Mouse (Mus musculus): ENCODE measurements around the gene Setd3.
A peak's percentile ranks its signal among the peaks of the same experiment; 100 is the strongest.
"Not testable (repeated sequence)": the region's sequence is repeated elsewhere in the genome, so short reads cannot be mapped to it uniquely, and the experiment has no call there.

Setd3 gene

GRCm38 (mm10) chr12:108143624-108144498 is 35.3 kb downstream of the Setd3 start:
- DNase-seq (ENCODE audit: low read depth, low spot score) = no peak

- DNase-seq (ENCODE audit: low read depth, low spot score) = no peak
These were observed 43.4 kb downstream of the Setd3 start for GRCm38 (mm10) chr12:108135610-108136208.

DNA sequence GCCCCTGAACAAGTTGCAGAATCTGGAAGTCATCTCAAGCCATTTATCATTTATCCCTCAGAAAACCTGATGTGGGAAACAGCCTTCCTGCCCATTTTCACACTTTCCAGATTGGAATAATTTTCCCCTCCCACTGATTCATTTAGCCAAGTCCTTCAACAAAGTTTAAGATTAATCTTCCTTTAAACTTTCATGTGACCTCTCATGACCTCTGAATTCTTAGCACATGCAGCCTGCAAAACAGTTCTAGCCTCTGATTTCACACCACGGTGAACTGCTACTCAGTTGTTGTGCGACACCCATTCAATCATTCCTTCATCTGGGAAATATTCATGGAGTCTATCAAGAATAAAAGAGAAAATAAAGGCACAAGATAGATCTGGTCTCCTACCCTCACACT is 45.9 kb downstream of the Setd3 start:
- no peak for DNase-seq (ENCODE audit: low read depth, low spot score)

- DNase-seq (ENCODE audit: low read depth, low spot score) = no peak
These were observed 46.6 kb downstream of the Setd3 start for GRCm38 (mm10) chr12:108132450-108133070.

DNA sequence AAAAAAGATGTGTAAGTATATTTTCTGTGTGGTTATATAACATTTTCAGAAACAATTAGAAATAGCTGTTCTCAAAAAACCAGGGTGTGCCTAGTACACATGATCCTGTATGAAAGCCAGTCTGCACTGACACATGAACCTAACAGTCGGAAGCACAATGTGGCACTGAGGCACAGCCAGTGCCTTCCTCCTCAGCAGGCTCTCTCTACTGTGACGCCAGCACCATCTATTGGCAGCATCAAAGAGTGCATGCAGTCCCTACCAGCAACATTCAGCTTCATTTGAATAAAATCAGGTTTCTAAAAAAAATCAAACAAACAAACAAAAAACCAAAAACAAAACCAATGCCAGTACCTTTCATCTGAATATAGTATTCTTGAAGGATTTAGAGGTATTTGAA is 57.8 kb downstream of the Setd3 start:
- DNase-seq (ENCODE audit: low read depth, low spot score) = peak; percentile 57

DNA sequence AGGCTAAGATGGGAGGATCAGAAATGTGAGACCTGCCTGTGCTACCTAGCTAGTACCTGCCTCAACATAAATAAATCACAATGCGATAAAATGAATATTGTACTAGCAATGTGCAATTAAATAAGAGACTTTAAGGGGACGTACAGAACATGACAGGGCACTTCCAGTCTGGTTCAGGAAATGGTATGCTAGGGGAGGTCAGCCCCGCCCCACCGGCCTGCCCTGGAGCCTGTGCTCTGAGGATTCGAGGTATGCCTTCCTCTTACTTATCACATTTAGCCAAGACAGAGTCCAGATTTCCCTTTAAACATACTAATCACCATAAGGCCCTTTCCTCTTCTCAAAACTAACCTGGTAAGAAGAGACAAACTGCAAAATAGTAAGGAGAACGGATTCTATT is 58.7 kb downstream of the Setd3 start:
- no peak for DNase-seq (ENCODE audit: low read depth, low spot score)

GRCm38 (mm10) chr12:108119930-108120329 is 59.2 kb downstream of the Setd3 start:
- DNase-seq (ENCODE audit: low read depth, low spot score) = no peak

GRCm38 (mm10) chr12:108118902-108119531 is 60.1 kb downstream of the Setd3 start:
- DNase-seq (ENCODE audit: low read depth, low spot score) = no peak

- no peak for DNase-seq (ENCODE audit: low read depth, low spot score)
These were observed 60.6 kb downstream of the Setd3 start for GRCm38 (mm10) chr12:108118503-108118901.

GRCm38 (mm10) chr12:108111191-108111590 is 67.9 kb downstream of the Setd3 start:
- no peak for DNase-seq (ENCODE audit: low read depth, low spot score)

- DNase-seq (ENCODE audit: low read depth, low spot score) = no peak
These were observed 68.4 kb downstream of the Setd3 start for GRCm38 (mm10) chr12:108110674-108111073.

DNA sequence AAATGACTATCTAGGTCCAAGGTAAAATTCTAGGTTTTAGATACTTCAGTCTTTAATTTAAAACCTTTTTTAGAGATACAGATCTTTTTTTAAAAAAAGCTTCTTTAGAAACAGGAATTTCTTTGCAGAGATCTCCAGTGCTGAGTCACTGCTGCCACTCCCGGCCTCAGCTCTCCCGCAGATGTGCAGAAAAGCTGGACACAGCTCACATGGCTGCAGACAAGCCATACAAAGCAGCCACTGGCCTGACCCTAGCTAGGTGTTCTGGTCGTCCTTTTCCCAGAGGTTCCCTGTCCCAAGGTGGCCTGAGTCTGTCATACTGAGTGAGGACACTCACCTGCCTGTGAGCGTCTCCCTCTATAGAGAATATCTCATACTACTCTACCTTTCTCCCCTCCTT is 69.4 kb downstream of the Setd3 start:
- DNase-seq (ENCODE audit: low read depth, low spot score) = no peak

GRCm38 (mm10) chr12:108108591-108108990 is 70.5 kb downstream of the Setd3 start:
- DNase-seq (ENCODE audit: low read depth, low spot score) = not testable (repeated sequence)

GRCm38 (mm10) chr12:108103292-108103691 is 75.8 kb downstream of the Setd3 start:
- DNase-seq (ENCODE audit: low read depth, low spot score) = no peak

DNA sequence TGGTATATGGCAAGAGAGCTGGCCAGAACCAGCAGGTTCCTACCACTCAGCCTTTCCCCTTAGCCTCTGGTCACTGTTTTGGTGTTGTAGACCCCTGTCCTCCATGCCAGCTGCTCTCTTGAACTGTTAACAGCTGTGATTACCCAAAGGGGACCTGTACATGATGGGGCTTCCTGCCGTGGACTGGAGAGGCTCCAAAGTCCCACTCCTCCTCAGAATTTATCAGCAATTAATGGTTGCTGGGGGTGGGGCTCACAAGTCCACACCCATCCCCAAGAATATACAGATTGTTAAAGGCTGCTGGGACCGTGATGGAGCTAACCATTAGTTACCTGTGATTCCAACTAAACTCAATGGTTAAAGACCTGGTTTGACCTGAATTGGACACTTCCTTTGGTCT is 77.0 kb downstream of the Setd3 start:
- DNase-seq (ENCODE audit: low read depth, low spot score) = no peak

- DNase-seq (ENCODE audit: low read depth, low spot score) = no peak
These were observed 78.9 kb downstream of the Setd3 start for GRCm38 (mm10) chr12:108100181-108100580.

GRCm38 (mm10) chr12:108098201-108098980 is 80.7 kb downstream of the Setd3 start:
- no peak for DNase-seq (ENCODE audit: low read depth, low spot score)

- DNase-seq (ENCODE audit: low read depth, low spot score) = no peak
These were observed 81.5 kb downstream of the Setd3 start for GRCm38 (mm10) chr12:108097643-108098042.

DNA sequence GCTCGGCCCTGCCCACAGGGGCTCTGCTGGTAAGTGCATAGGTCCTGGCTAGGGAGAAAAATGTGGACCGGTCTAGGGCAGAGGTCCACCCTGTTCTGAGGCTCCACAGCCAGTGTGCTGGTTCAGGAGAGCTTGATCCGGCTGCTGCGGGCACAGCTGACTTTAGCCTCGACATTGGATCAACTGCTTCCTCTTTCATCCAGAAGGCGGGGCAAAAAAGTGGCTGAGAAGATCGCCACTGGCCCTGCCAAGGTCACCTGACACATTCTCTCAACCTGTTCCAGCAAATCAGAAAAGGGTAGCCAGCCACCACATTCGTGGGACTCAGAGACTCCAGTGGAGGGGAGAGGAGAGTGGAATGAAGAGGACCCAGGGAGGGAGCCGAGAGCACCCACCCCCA is 90.9 kb downstream of the Setd3 start:
- no peak for DNase-seq (ENCODE audit: low read depth, low spot score)

DNA sequence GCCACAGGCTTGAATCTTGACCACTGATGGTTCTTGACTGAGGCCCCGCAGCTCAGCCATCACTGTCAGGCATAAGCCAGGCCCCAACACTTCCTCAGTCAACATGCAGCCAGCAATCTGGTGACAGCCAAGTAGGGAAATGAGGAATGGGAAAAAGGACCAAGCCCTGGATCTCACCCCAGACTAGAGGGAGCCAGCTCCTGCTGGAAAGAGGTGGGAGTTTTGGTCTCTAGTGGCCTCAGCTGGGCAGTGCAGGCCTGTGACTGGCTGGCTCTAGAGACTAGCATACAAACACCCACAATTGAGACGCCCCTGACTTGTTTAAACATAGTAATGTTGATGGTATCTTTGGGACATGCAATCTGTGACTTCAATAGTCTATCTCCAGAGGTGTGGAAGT is 91.6 kb downstream of the Setd3 start:
- no peak for DNase-seq (ENCODE audit: low read depth, low spot score)

DNA sequence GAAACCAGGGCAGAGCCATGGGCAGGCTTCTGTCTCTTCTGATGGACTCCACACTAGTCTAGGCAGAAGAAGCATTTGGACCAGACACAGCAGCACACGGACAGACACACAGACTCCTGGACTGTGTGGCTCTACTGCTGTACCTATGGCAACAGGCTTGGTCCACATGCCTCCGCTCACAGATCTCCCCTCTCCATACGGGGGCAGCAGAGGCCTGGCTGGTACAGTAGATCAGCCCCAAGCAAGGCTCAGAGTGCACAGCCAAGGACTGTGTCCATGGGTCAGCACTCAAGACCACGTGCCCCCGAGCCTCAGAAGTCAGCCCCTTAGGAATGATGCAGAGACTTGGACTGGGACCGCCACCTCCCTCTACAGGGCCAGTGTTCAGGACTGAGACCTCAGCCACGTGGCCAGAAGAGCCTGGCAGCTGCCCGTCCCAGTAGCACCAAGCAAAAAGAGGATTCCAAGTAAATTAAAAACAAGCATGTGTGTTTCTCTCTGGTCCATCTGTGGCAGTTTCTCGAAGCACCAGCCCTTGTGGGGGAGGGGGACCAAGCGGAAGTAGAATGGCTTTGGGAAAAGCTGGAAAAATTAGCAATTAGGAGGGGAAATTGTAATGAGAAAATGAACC is 100.9 kb downstream of the Setd3 start:
- no peak for DNase-seq (ENCODE audit: low read depth, low spot score)
